Mouse (Mus musculus): ENCODE results near the gene Slc41a1.
"Not testable (repeated sequence)": the region's sequence is repeated elsewhere in the genome, so short reads cannot be mapped to it uniquely, and the experiment has no call there.

Gene Slc41a1

DNA sequence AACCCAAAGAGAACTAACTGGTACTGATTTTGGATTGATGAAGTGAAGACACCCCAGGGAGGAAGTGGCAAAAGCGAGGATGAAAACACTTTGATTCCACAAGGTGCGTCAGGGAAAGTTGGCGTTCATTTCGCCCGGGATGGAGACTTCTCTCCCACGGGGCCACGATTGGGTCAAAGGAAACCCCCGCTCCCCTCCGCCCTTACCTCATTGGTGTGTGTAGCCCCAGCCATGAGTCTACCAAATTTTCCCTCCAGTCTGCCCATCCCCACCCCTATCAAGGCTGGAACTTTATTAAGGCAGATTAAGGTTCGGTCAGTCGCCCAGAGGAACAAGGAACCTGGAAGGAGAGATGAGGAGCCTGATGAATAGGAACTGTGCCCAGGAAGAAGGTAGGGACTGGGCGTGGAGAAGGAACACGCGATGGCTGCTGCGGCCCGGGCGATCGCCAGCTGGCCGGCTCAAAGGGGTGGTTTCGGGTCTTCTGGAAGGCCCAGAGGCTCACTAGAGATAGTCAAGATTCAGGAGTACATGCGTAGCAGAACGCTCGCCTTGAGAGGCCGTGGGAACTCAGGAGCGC lies at the start of gene Slc41a1:
Gene Slc41a1, plus strand, starts transcription at position 287 of the 580 bp plus-strand sequence.
- DNase-seq (ENCODE audit: low spot score in 2 of 2) = peak in 1 of 2 experiments; percentile 27

- no peak for DNase-seq (ENCODE audit: low spot score in 2 of 2)
These were observed 32.7 kb upstream of the Slc41a1 start for GRCm38 (mm10) chr1:131794591-131794990.

GRCm38 (mm10) chr1:131795171-131795570 lies 32.1 kb upstream of the Slc41a1 start:
- DNase-seq (ENCODE audit: low spot score in 2 of 2) = no peak

DNA sequence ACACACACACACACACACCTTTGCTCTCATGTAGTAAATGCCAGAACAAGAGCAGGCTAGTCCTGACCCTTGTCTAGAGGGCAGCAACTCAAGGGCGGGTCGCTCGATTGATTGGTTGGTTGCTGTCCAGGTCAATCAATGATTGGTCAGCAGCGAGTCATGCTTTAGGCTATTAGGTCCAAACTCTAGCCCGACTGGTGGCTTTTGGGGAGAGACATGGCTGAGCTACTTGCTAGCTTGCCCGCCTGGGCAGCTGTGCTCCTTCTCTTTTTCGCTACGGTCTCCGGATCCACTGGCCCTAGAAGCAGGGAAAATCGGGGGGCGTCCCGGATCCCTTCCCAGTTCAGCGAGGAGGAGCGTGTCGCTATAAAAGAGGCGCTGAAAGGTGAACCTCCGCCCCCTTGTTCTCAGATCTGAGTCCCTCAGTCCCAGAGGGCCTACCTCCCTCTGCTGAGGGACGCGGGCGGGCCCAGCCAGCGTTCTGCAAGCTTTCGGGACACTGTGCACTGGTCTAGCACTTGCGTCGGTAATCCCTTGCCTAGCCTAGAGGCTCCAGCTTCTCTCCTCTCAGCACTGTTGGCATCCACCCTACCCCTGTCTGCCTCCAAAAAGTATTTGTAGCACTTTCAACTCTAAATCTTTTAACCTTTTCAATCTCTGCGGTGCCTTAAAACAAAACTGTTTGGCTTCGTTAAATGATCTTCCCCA lies 29.9 kb upstream of the Slc41a1 start, which contains the start of gene Pm20d1:
Gene Pm20d1, plus strand, starts transcription at position 180 of the 708 bp plus-strand sequence.
- peak in 1 of 2 experiments; percentile 34 for DNase-seq (ENCODE audit: low spot score in 2 of 2)

DNA sequence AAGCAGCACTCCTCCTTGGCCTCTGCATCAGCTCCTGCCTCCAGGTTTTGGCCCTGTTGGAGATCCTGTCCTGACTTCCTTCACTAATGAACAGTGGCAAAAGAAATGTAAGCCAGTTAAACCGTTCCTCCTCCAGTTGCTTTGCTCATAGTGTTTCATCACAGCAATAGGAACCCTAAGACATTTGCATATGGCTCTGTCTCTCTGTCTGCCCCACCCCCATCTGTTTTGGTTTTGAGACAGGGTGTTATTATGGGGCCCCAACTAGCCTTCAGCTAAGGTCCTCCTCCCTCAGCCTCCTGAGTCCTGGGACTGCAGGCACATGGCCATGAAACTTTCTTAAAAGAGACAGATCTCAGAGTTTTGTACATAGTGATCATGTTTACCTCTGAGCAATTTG lies 27.3 kb upstream of the Slc41a1 start:
- DNase-seq (ENCODE audit: low spot score in 2 of 2) = no peak

DNA sequence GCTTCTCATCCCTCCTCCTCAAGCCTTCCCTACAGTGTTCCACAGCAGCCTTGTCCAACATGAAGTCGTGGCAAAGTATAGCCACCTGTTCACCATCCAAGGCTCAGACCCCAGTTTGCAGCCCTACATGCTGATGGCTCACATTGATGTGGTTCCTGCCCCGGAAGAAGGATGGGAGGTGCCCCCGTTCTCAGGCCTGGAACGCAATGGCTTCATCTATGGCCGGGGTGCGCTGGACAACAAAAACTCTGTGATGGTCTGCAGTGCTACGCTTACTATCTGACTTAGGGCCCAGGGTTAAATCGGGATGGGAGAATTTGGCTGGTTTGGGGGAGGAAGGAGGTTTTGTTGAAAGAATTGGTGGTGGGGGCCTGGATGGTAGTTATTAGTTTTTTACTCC lies 26.2 kb upstream of the Slc41a1 start:
- no peak for DNase-seq (ENCODE audit: low spot score in 2 of 2)

GRCm38 (mm10) chr1:131802652-131803051 lies 24.6 kb upstream of the Slc41a1 start:
- no peak for DNase-seq (ENCODE audit: low spot score in 2 of 2)

DNA sequence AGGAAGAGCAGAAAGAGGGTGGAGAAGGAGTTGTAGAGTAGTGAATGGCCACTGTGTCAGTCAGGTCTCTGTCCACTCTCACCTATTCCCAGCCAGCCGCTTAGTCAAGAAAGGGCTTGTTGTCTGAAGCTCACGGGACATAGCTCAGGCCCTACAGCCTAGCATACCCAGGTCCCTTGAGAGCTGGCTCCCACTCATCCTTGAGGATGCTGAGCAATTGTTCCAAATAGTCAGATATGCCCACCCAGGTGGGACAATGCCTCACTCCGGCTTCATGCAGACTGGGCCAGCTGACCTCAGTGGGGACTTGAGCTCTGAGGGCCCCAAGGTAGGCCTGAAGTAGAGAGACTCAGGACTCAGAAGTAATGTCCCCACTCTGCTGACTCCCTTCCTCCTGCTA lies 23.1 kb upstream of the Slc41a1 start:
- no peak for DNase-seq (ENCODE audit: low spot score in 2 of 2)

- DNase-seq (ENCODE audit: low spot score in 2 of 2) = no peak
These were observed 18.3 kb upstream of the Slc41a1 start for GRCm38 (mm10) chr1:131808986-131809385.

DNA sequence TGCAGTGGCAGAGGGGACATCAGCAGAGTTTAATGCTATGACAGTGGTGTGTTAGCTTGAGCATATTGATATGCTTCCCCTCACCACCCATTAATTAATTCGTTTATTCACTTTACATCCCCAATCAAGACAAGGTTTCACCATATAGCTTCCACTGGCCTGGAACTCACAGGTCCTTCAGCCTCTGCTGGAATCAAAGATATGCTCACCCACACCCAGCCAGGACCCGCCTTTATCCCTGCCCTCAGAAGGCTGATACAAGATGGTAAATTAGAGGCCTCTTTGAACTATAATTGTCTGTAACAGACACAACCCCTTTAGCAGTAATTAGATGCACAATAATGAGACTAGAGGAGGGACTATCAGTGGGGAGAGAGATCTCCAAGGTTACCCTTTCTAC lies 17.6 kb upstream of the Slc41a1 start:
- DNase-seq (ENCODE audit: low spot score in 2 of 2) = no peak

GRCm38 (mm10) chr1:131811393-131811792 lies 15.9 kb upstream of the Slc41a1 start:
- DNase-seq (ENCODE audit: low spot score in 2 of 2) = no peak

GRCm38 (mm10) chr1:131812006-131812405 lies 15.3 kb upstream of the Slc41a1 start:
- DNase-seq (ENCODE audit: low spot score in 2 of 2) = no peak

GRCm38 (mm10) chr1:131812631-131813295 lies 14.5 kb upstream of the Slc41a1 start:
- no peak for DNase-seq (ENCODE audit: low spot score in 2 of 2)

DNA sequence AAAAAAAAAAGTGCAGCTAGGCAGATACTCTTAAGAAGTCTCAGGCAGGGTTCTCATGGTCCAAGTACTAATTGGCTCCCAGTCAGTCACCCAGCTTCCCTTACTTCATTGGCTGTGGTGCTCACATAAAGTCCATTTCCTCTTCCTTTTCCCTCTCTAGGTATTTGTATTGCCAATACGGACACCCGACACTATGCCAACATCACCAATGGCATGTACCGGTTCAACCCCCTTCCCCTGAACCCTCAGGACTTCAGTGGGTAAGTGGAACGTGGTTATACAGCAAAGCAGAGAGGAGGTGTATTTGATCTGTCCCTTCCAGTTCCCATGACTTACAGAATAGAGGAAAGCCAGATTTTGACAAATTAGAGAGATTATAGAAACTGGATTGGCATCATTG lies 13.6 kb upstream of the Slc41a1 start:
- DNase-seq (ENCODE audit: low spot score in 2 of 2) = no peak

DNA sequence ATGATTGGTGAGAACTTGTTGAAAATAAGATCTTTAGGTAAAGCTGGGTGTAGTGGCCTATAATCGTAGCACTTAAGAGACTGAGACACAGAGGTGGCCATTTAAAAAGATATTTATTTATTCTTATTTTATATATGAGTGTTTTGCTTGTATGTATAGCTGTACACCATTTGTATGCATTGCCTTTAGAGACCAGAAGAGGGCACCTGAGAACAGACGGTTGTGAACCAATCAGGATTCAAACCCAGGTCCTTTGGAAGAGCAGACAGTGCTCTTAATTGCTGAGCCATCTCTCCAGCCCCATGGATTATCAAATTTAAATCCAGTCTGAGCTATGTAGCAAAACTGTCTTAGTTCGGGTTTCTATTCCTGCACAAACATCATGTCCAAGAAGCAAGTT lies 13.1 kb upstream of the Slc41a1 start:
- no peak for DNase-seq (ENCODE audit: low spot score in 2 of 2)

GRCm38 (mm10) chr1:131816886-131817285 lies 10.4 kb upstream of the Slc41a1 start:
- DNase-seq (ENCODE audit: low spot score in 2 of 2) = no peak

DNA sequence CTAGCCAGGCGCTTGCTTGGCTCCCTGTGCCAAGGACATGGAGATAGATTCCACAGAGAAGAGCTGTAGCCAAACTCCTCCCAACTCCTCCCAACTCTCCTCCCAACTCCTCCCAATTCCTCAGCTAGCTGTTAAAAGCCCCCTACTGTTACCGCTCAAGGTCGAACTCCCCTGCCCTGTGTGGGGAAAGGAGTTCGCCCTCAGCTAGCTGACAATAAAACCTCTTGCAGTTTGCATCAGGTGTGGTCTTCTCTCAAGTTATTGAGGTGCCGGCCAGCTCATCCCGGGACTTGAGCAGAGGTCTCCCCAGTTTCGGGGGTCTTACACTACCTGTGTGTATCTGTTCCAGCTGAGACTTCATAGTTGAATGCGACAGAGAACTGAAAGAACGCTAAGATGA lies 6.9 kb upstream of the Slc41a1 start:
- DNase-seq (ENCODE audit: low spot score in 2 of 2) = not testable (repeated sequence)

- no peak for DNase-seq (ENCODE audit: low spot score in 2 of 2)
These were observed 6.4 kb upstream of the Slc41a1 start for GRCm38 (mm10) chr1:131820887-131821328.

DNA sequence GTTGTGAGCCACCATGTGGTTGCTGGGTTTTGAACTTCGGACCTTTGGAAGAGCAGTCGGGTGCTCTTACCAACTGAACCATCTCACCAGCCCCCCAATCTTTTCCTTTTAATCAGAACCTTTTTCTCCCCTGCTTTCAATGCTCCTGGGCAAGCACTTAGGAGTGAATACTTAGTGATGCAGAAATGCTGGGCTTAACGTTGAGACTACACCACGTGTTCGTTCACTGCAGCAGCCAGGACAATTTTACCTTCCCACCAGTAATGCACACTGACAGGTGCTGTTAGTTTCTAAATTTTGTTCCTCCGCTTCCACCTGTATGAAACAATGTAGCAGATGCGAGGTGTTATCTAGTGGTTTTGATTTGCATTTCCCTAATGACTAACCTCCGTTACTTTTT lies 5.0 kb upstream of the Slc41a1 start:
- DNase-seq (ENCODE audit: low spot score in 2 of 2) = no peak

- no peak for DNase-seq (ENCODE audit: low spot score in 2 of 2)
These were observed 4.3 kb upstream of the Slc41a1 start for GRCm38 (mm10) chr1:131822856-131823492.

- no peak for DNase-seq (ENCODE audit: low spot score in 2 of 2)
These were observed 3.7 kb upstream of the Slc41a1 start for GRCm38 (mm10) chr1:131823563-131823962.

- no peak for DNase-seq (ENCODE audit: low spot score in 2 of 2)
These were observed 2.6 kb upstream of the Slc41a1 start for GRCm38 (mm10) chr1:131824528-131825181.
